Mouse (Mus musculus): ENCODE data around the gene Ippk. TPM values are rescaled to one million over a fixed set of nuclear protein-coding genes. Genes with fewer than 3 reads are reported as not detected.

The Ippk gene
- polyA plus RNA-seq, 1 experiment = 3.8 TPM

- no peak overlapping the region for H3K4me3 ChIP-seq (ENCODE audit: insufficient read depth, low read length)
- no peak for TF ChIP-seq CTCF (IDR thresholded peaks at IDR 0.05; ENCODE audit: low read depth, low read length)
- no peak for TF ChIP-seq POLR2A (IDR thresholded peaks at IDR 0.05; ENCODE audit: borderline replicate concordance, low read depth, low read length)
- peaks cover 8% of the 10 kb centered on the region for H3K4me1 ChIP-seq (ENCODE audit: control insufficient read depth, insufficient read depth, low read length)
- no peak overlapping the region for H3K27ac ChIP-seq (ENCODE audit: insufficient read depth, low read depth, low read length)
Observed at GRCm38 (mm10) chr13:49471981-49472675, 51.1 kb downstream of the Ippk start.

- TF ChIP-seq CTCF (IDR thresholded peaks at IDR 0.05; ENCODE audit: low read depth, low read length) = no peak
- no peak for TF ChIP-seq POLR2A (IDR thresholded peaks at IDR 0.05; ENCODE audit: borderline replicate concordance, low read depth, low read length)
- Histone ChIP-seq H3K4me1 (ENCODE audit: control insufficient read depth, insufficient read depth, low read length) (peaks cover 8% of the 10 kb centered on the region), H3K27ac (ENCODE audit: insufficient read depth, low read depth, low read length) (no peak overlapping the region), H3K4me3 (ENCODE audit: insufficient read depth, low read length) (no peak overlapping the region)
Observed at GRCm38 (mm10) chr13:49472676-49473005, 51.6 kb downstream of the Ippk start.

GRCm38 (mm10) chr13:49477887-49478286 lies 56.8 kb downstream of the Ippk start:
- Histone ChIP-seq H3K4me1 (ENCODE audit: control insufficient read depth, insufficient read depth, low read length) (no peaks in the 10 kb centered on the region), H3K27ac (ENCODE audit: insufficient read depth, low read depth, low read length) (no peak overlapping the region), H3K4me3 (ENCODE audit: insufficient read depth, low read length) (no peak overlapping the region)
- no peak for TF ChIP-seq CTCF (IDR thresholded peaks at IDR 0.05; ENCODE audit: low read depth, low read length)

- H3K4me3 ChIP-seq (ENCODE audit: insufficient read depth, low read length) = no peak overlapping the region
- TF ChIP-seq POLR2A (IDR thresholded peaks at IDR 0.05; ENCODE audit: borderline replicate concordance, low read depth, low read length) = no peak
- no peaks in the 10 kb centered on the region for H3K4me1 ChIP-seq (ENCODE audit: control insufficient read depth, insufficient read depth, low read length)
- no peak overlapping the region for H3K27ac ChIP-seq (ENCODE audit: insufficient read depth, low read depth, low read length)
Observed at GRCm38 (mm10) chr13:49478851-49479374, 57.9 kb downstream of the Ippk start.

- Histone ChIP-seq H3K4me3 (ENCODE audit: insufficient read depth, low read length) (no peak overlapping the region), H3K27ac (ENCODE audit: insufficient read depth, low read depth, low read length) (no peak overlapping the region), H3K4me1 (ENCODE audit: control insufficient read depth, insufficient read depth, low read length) (no peaks in the 10 kb centered on the region)
- no peak for TF ChIP-seq CTCF (IDR thresholded peaks at IDR 0.05; ENCODE audit: low read depth, low read length)
- no peak for TF ChIP-seq POLR2A (IDR thresholded peaks at IDR 0.05; ENCODE audit: borderline replicate concordance, low read depth, low read length)
Observed at GRCm38 (mm10) chr13:49479399-49479798, 58.4 kb downstream of the Ippk start.

- TF ChIP-seq CTCF (IDR thresholded peaks at IDR 0.05; ENCODE audit: low read depth, low read length) (no peak), POLR2A (IDR thresholded peaks at IDR 0.05; ENCODE audit: borderline replicate concordance, low read depth, low read length) (no peak)
- Histone ChIP-seq H3K27ac (ENCODE audit: insufficient read depth, low read depth, low read length) (no peak overlapping the region), H3K4me3 (ENCODE audit: insufficient read depth, low read length) (no peak overlapping the region), H3K4me1 (ENCODE audit: control insufficient read depth, insufficient read depth, low read length) (no peaks in the 10 kb centered on the region)
Observed at GRCm38 (mm10) chr13:49480057-49480456, 59.0 kb downstream of the Ippk start.

GRCm38 (mm10) chr13:49480551-49480950 lies 59.5 kb downstream of the Ippk start:
- TF ChIP-seq CTCF (IDR thresholded peaks at IDR 0.05; ENCODE audit: low read depth, low read length) (no peak), POLR2A (IDR thresholded peaks at IDR 0.05; ENCODE audit: borderline replicate concordance, low read depth, low read length) (no peak)
- no peak overlapping the region for H3K27ac ChIP-seq (ENCODE audit: insufficient read depth, low read depth, low read length)
- no peaks in the 10 kb centered on the region for H3K4me1 ChIP-seq (ENCODE audit: control insufficient read depth, insufficient read depth, low read length)
- no peak overlapping the region for H3K4me3 ChIP-seq (ENCODE audit: insufficient read depth, low read length)

GRCm38 (mm10) chr13:49485388-49485787 lies 64.3 kb downstream of the Ippk start:
- TF ChIP-seq CTCF (IDR thresholded peaks at IDR 0.05; ENCODE audit: low read depth, low read length) (no peak), POLR2A (IDR thresholded peaks at IDR 0.05; ENCODE audit: borderline replicate concordance, low read depth, low read length) (no peak)
- H3K4me1 ChIP-seq (ENCODE audit: control insufficient read depth, insufficient read depth, low read length) = no peaks in the 10 kb centered on the region
- no peak overlapping the region for H3K4me3 ChIP-seq (ENCODE audit: insufficient read depth, low read length)
- no peak overlapping the region for H3K27ac ChIP-seq (ENCODE audit: insufficient read depth, low read depth, low read length)

- H3K4me1 ChIP-seq (ENCODE audit: control insufficient read depth, insufficient read depth, low read length) = no peaks in the 10 kb centered on the region
- no peak within 1 kb of the TSS for H3K27ac ChIP-seq (ENCODE audit: insufficient read depth, low read depth, low read length)
- no peak within 1 kb of the TSS for H3K4me3 ChIP-seq (ENCODE audit: insufficient read depth, low read length)
- TF ChIP-seq POLR2A (IDR thresholded peaks at IDR 0.05; ENCODE audit: borderline replicate concordance, low read depth, low read length) (no peak), CTCF (IDR thresholded peaks at IDR 0.05; ENCODE audit: low read depth, low read length) (no peak)
Observed at GRCm38 (mm10) chr13:49492376-49493368, 71.6 kb downstream of the Ippk start, which contains the start of gene Tes3-ps. Tes3-ps (plus strand) TSS chr13:49493318.

GRCm38 (mm10) chr13:49504510-49504909 lies 83.5 kb downstream of the Ippk start, which contains the start of gene Ecm2:
Ecm2 (plus strand) TSS chr13:49504810.
- Histone ChIP-seq H3K27ac (ENCODE audit: insufficient read depth, low read depth, low read length) (no peak within 1 kb of the TSS), H3K4me1 (ENCODE audit: control insufficient read depth, insufficient read depth, low read length) (no peaks in the 10 kb centered on the region), H3K4me3 (ENCODE audit: insufficient read depth, low read length) (no peak within 1 kb of the TSS)
- TF ChIP-seq CTCF (IDR thresholded peaks at IDR 0.05; ENCODE audit: low read depth, low read length) = no peak
- no peak for TF ChIP-seq POLR2A (IDR thresholded peaks at IDR 0.05; ENCODE audit: borderline replicate concordance, low read depth, low read length)
